Comparison of ENCODE assay signal across 11 mouse cellular contexts in genomic region chr17:88106365-88106764, GRCm38 (mm10). TPM values are rescaled to one million over a fixed set of nuclear protein-coding genes. Genes with fewer than 3 reads are reported as not detected.
DNase-seq lines count a peak whose midpoint lies in the region; TF ChIP-seq lines count a peak whose summit lies in the region.
"Had no signal": no experiment of that assay in that cellular context is flagged by ENCODE, and none has a peak within 500 bp of the region (broad histone marks: within the 10 kb centered on the region; RNA-seq: fewer than 3 reads in every experiment).

No protein-coding gene starts in this region.

- H3ac ChIP-seq in C2C12 (ENCODE audit: control insufficient read depth, insufficient read length, low read depth), result no peak overlapping the region

- intact Hi-C loops in heart, postnatal 25 days (cut with DNase I), result no loop called here
- intact Hi-C loops in heart, postnatal 14 days (cut with DNase I), result no loop called here

- H3K27me3 ChIP-seq in C2C12 (ENCODE audit: control insufficient read depth, insufficient read depth, insufficient read length), result no peaks in the 10 kb centered on the region
- H3K27me3 ChIP-seq: forebrain, embryonic 12.5 days; liver, embryonic 15.5 days had no signal

- H3K79me2 ChIP-seq in C2C12 (ENCODE audit: control insufficient read depth, insufficient read depth), result no peaks in the 10 kb centered on the region

- H3K36me3 ChIP-seq in C2C12 (ENCODE audit: control insufficient read depth, insufficient read depth), result no peaks in the 10 kb centered on the region
- H3K36me3 ChIP-seq: forebrain, embryonic 12.5 days; G1E; liver, embryonic 15.5 days had no signal

- no peak overlapping the region for H3K4me3 ChIP-seq in C2C12 (ENCODE audit: insufficient read depth, poor library complexity, severe bottlenecking)
- H3K4me3 ChIP-seq: forebrain, embryonic 12.5 days; liver, embryonic 15.5 days had no signal

- no peak for TF ChIP-seq CTCF in C2C12 (IDR thresholded peaks at IDR 0.05; ENCODE audit: control insufficient read depth, insufficient read depth, insufficient read length)

- peak; percentile 5 for DNase-seq in heart, postnatal 25 days (ENCODE audit: low spot score)
- DNase-seq in heart, postnatal 14 days, result no peak
- peak; percentile 36 for DNase-seq in Muller cell, postnatal 12 days (ENCODE audit: inconsistent ontology term)
- DNase-seq in layer of hippocampus, adult 8-10 months (ENCODE audit: low spot score in 2 of 2), result peak; percentile 19 to 33
- no peak for DNase-seq in lung, postnatal 36 days
- DNase-seq in spleen, adult 12 weeks (ENCODE audit: low spot score), result no peak
- DNase-seq: adrenal gland, adult 8-10 months had no signal

- H3K79me3 ChIP-seq in C2C12 (ENCODE audit: low read depth), result no peaks in the 10 kb centered on the region

TF ChIP-seq in C2C12, 6 proteins besides CTCF, POLR2A, EP300 and RAD21:
- TF ChIP-seq MYOD1 (IDR thresholded peaks at IDR 0.05; ENCODE audit: control insufficient read depth, insufficient read length, low read depth) (peak; percentile 97), USF1 (IDR thresholded peaks at IDR 0.05; ENCODE audit: low read depth) (no peak), MYOG (IDR thresholded peaks at IDR 0.05; ENCODE audit: control insufficient read depth, extremely low read depth, insufficient read length) (no peak), FOSL1 (IDR thresholded peaks at IDR 0.05; ENCODE audit: insufficient read depth, low read length, poor library complexity, severe bottlenecking) (peak; percentile 61)
TF ChIP-seq in C2C12: peak in this region for 2.

RNA-seq across cellular contexts. Expression of gene Fbxo11, which starts 41.3 kb away (rescaled TPM):
- 10 to 100 TPM; 29.8 to 37.3 TPM for total RNA-seq in heart, postnatal 25 days (2021)
- total RNA-seq in heart, postnatal 14 days (2021), result 10 to 100 TPM; 40.7 to 41.4 TPM
- 9.3 TPM for polyA plus RNA-seq in C2C12 (2012; fragmentation: generic; extraction: Trizol)
- 100 to 1,000 TPM; 109 to 125 (median 118) TPM for total RNA-seq in layer of hippocampus, adult 8-10 months (2022)

Comparison
In these comparisons a context has a peak if more than half of its experiments do, and no peak if none do; other contexts are left out.
1. DNase-seq: peak in heart, postnatal 25 days (single experiment), Muller cell, postnatal 12 days (single experiment) and layer of hippocampus, adult 8-10 months (2 of 2); none in heart, postnatal 14 days (0 of 2), lung, postnatal 36 days (single experiment) and spleen, adult 12 weeks (single experiment).